10 mouse cellular contexts compared by ENCODE assay signal in genomic region chr6:21823281-21823680, GRCm38 (mm10). TPM values are rescaled to one million over a fixed set of nuclear protein-coding genes. Genes with fewer than 3 reads are reported as not detected.
DNase-seq lines count a peak whose midpoint lies in the region; ATAC-seq and TF ChIP-seq lines count a peak whose summit lies in the region.
"Had no signal": no experiment of that assay in that cellular context is flagged by ENCODE, and none has a peak within 500 bp of the region (broad histone marks: within the 10 kb centered on the region; RNA-seq: fewer than 3 reads in every experiment).

No protein-coding gene starts in this region.

- H3K9ac ChIP-seq in intestine, embryonic 16.5 days (ENCODE audit: low read depth, low read length), result no peak overlapping the region
- H3K9ac ChIP-seq in lung, embryonic 16.5 days (ENCODE audit: low read length), result no peak overlapping the region
- no peak overlapping the region for H3K9ac ChIP-seq in forebrain, embryonic 13.5 days
- no peak overlapping the region for H3K9ac ChIP-seq in hindbrain, embryonic 11.5 days (ENCODE audit: low read depth, low read length)
- H3K9ac ChIP-seq: liver, embryonic 13.5 days had no signal

- ATAC-seq in intestine, embryonic 16.5 days, result peak; percentile 74
- peak; percentile 89 for ATAC-seq in lung, embryonic 16.5 days (ENCODE audit: low read depth)
- ATAC-seq in forebrain, embryonic 13.5 days, result no peak
- ATAC-seq in hindbrain, embryonic 11.5 days (ENCODE audit: low FRiP score), result no peak

- TF ChIP-seq CTCF in cerebellum, adult 2 months (IDR thresholded peaks at IDR 0.05; ENCODE audit: borderline replicate concordance, insufficient read depth, low read depth, low read length), result no peak

- H3K4me3 ChIP-seq in cerebellum, adult 2 months (replicated peaks; ENCODE audit: insufficient read depth, low read depth, low read length), result no peak overlapping the region
- 0 out of 2 replicates have a peak overlapping the region, but pooled peaks have one; percentile 1 for H3K4me3 ChIP-seq in intestine, embryonic 16.5 days (ENCODE audit: low read length)
- H3K4me3 ChIP-seq in lung, embryonic 16.5 days (ENCODE audit: low read length), result no peak overlapping the region
- no peak overlapping the region for H3K4me3 ChIP-seq in forebrain, embryonic 13.5 days
- H3K4me3 ChIP-seq in hindbrain, embryonic 11.5 days (ENCODE audit: low read depth, low read length), result no peak overlapping the region
- H3K4me3 ChIP-seq: liver, embryonic 13.5 days had no signal

- no peaks in the 10 kb centered on the region for H3K9me3 ChIP-seq in intestine, embryonic 16.5 days (ENCODE audit: control insufficient read depth, low read length)
- H3K9me3 ChIP-seq in lung, embryonic 16.5 days (ENCODE audit: control insufficient read depth, low read length), result no peaks in the 10 kb centered on the region
- no peaks in the 10 kb centered on the region for H3K9me3 ChIP-seq in forebrain, embryonic 13.5 days (replicated peaks)
- no peaks in the 10 kb centered on the region for H3K9me3 ChIP-seq in hindbrain, embryonic 11.5 days (ENCODE audit: control insufficient read depth, low read length)
- H3K9me3 ChIP-seq: liver, embryonic 13.5 days had no signal

- WGBS in cerebellum, adult 2 months, result 20% methylated on average over 8 of the region's 8 CpGs
- 23% methylated on average over 8 of the region's 8 CpGs for WGBS in intestine, embryonic 16.5 days
- 29% methylated on average over 8 of the region's 8 CpGs for WGBS in lung, embryonic 16.5 days
- WGBS in forebrain, embryonic 13.5 days, result 88% methylated on average over 8 of the region's 8 CpGs
- 74% methylated on average over 8 of the region's 8 CpGs for WGBS in hindbrain, embryonic 11.5 days

- no peaks in the 10 kb centered on the region for H3K36me3 ChIP-seq in intestine, embryonic 16.5 days (ENCODE audit: control insufficient read depth, insufficient read depth, low read length)
- H3K36me3 ChIP-seq in lung, embryonic 16.5 days (ENCODE audit: control insufficient read depth, insufficient read depth, low read length), result no peaks in the 10 kb centered on the region
- no peaks in the 10 kb centered on the region for H3K36me3 ChIP-seq in forebrain, embryonic 13.5 days (ENCODE audit: poor library complexity, severe bottlenecking)
- no peaks in the 10 kb centered on the region for H3K36me3 ChIP-seq in hindbrain, embryonic 11.5 days (ENCODE audit: control insufficient read depth, insufficient read depth, low read length)
- H3K36me3 ChIP-seq: liver, embryonic 13.5 days had no signal

- no peaks in the 10 kb centered on the region for H3K27me3 ChIP-seq in cerebellum, adult 2 months (ENCODE audit: control insufficient read depth, insufficient read depth, low read length)
- no peaks in the 10 kb centered on the region for H3K27me3 ChIP-seq in intestine, embryonic 16.5 days (replicated peaks; ENCODE audit: control insufficient read depth, insufficient read depth, low read length)
- no peaks in the 10 kb centered on the region for H3K27me3 ChIP-seq in lung, embryonic 16.5 days (ENCODE audit: control insufficient read depth, insufficient read depth, low read depth, low read length)
- no peaks in the 10 kb centered on the region for H3K27me3 ChIP-seq in forebrain, embryonic 13.5 days
- H3K27me3 ChIP-seq in hindbrain, embryonic 11.5 days (ENCODE audit: control insufficient read depth, insufficient read depth, low read length), result no peaks in the 10 kb centered on the region
- H3K27me3 ChIP-seq: liver, embryonic 13.5 days had no signal

- DNase-seq in cerebellum, adult 2 months, result peak; percentile 10 to 18
- no peak for DNase-seq in cerebellum, postnatal 4 days (ENCODE audit: low spot score in 2 of 2)
- DNase-seq in adipocyte (ENCODE audit: low spot score), result peak; percentile 89
- no peak for DNase-seq in layer of hippocampus, postnatal 10 days (ENCODE audit: low spot score in 2 of 2)
- DNase-seq in hindbrain, embryonic 11.5 days (ENCODE audit: low spot score), result no peak
- DNase-seq: B cell, adult 2 months; liver, embryonic 13.5 days had no signal

- TF ChIP-seq POLR2A in cerebellum, adult 2 months (IDR thresholded peaks at IDR 0.05; ENCODE audit: borderline replicate concordance, insufficient read depth, low read length), result no peak

- peak overlapping the region; percentile 24 for H3K4me2 ChIP-seq in intestine, embryonic 16.5 days (ENCODE audit: low read depth, low read length)
- peak overlapping the region; percentile 25 for H3K4me2 ChIP-seq in lung, embryonic 16.5 days (ENCODE audit: low read depth, low read length)
- no peak overlapping the region for H3K4me2 ChIP-seq in forebrain, embryonic 13.5 days
- H3K4me2 ChIP-seq in hindbrain, embryonic 11.5 days (replicated peaks; ENCODE audit: low read depth, low read length), result no peak overlapping the region
- H3K4me2 ChIP-seq: liver, embryonic 13.5 days had no signal

- no peak overlapping the region for H3K27ac ChIP-seq in cerebellum, adult 2 months (ENCODE audit: insufficient read depth, low read length)
- peak overlapping the region; percentile 23 for H3K27ac ChIP-seq in intestine, embryonic 16.5 days (ENCODE audit: low read length)
- H3K27ac ChIP-seq in lung, embryonic 16.5 days (ENCODE audit: low read length), result peak overlapping the region; percentile 15
- no peak overlapping the region for H3K27ac ChIP-seq in forebrain, embryonic 13.5 days
- no peak overlapping the region for H3K27ac ChIP-seq in hindbrain, embryonic 11.5 days (ENCODE audit: low read depth, low read length)
- H3K27ac ChIP-seq: liver, embryonic 13.5 days had no signal

- no peaks in the 10 kb centered on the region for H3K4me1 ChIP-seq in cerebellum, adult 2 months (ENCODE audit: control insufficient read depth, insufficient read depth, low read length)
- peaks cover 16% of the 10 kb centered on the region for H3K4me1 ChIP-seq in intestine, embryonic 16.5 days (ENCODE audit: control insufficient read depth, insufficient read depth, low read length)
- H3K4me1 ChIP-seq in lung, embryonic 16.5 days (replicated peaks; ENCODE audit: control insufficient read depth, insufficient read depth, low read length), result peaks cover 9% of the 10 kb centered on the region
- H3K4me1 ChIP-seq in forebrain, embryonic 13.5 days, result no peaks in the 10 kb centered on the region
- H3K4me1 ChIP-seq in hindbrain, embryonic 11.5 days (replicated peaks; ENCODE audit: control insufficient read depth, insufficient read depth, low read length), result no peaks in the 10 kb centered on the region

RNA-seq across cellular contexts. Expression of gene Tspan12, which starts 29.0 kb away (rescaled TPM):
- 17.2 and 17.8 TPM in 2 replicates for polyA plus RNA-seq in cerebellum, adult 2 months (2012; rRNA removed)
- 63.8 TPM in 2 replicates for polyA plus RNA-seq in intestine, embryonic 16.5 days (2015; fragmentation: Nextera tagmentation; extraction: Ambion mirVana)
- polyA plus RNA-seq in lung, embryonic 16.5 days (2015; fragmentation: Nextera tagmentation; extraction: Ambion mirVana), result 58.2 and 59.4 TPM in 2 replicates
- 64.1 and 67.3 TPM in 2 replicates for polyA plus RNA-seq in forebrain, embryonic 13.5 days (2015; fragmentation: Nextera tagmentation; extraction: Ambion mirVana)
- 10 to 100 TPM; 27.9 to 33.2 TPM for total RNA-seq in layer of hippocampus, postnatal 10 days (2021)
- 64.0 and 70.5 TPM in 2 replicates for polyA plus RNA-seq in hindbrain, embryonic 11.5 days (2014; fragmentation: Nextera tagmentation; extraction: Ambion mirVana)

Comparison
In these comparisons a context has a peak if more than half of its experiments do, and no peak if none do; other contexts are left out.
1. DNase-seq: peak in cerebellum, adult 2 months (2 of 2) and adipocyte (single experiment); none in cerebellum, postnatal 4 days (0 of 2), layer of hippocampus, postnatal 10 days (0 of 2) and hindbrain, embryonic 11.5 days (single experiment).
2. H3K27ac ChIP-seq: peak in intestine, embryonic 16.5 days (single experiment) and lung, embryonic 16.5 days (single experiment); none in cerebellum, adult 2 months (single experiment), forebrain, embryonic 13.5 days (single experiment) and hindbrain, embryonic 11.5 days (single experiment).
3. ATAC-seq: peak in intestine, embryonic 16.5 days (single experiment) and lung, embryonic 16.5 days (single experiment); none in forebrain, embryonic 13.5 days (single experiment) and hindbrain, embryonic 11.5 days (single experiment).
4. H3K4me2 ChIP-seq: peak in intestine, embryonic 16.5 days (single experiment) and lung, embryonic 16.5 days (single experiment); none in forebrain, embryonic 13.5 days (single experiment) and hindbrain, embryonic 11.5 days (single experiment).